Mouse (Mus musculus) kidney, postnatal 10 days (tissue): Measurements from ENCODE around the gene Rbfox1.

Experiments used
- DNase-seq: peaks from one replicate; pipeline ENCODE4 v3.0.0; 2021; ENCODE audit warnings: mixed read lengths

Gene Rbfox1

DNA sequence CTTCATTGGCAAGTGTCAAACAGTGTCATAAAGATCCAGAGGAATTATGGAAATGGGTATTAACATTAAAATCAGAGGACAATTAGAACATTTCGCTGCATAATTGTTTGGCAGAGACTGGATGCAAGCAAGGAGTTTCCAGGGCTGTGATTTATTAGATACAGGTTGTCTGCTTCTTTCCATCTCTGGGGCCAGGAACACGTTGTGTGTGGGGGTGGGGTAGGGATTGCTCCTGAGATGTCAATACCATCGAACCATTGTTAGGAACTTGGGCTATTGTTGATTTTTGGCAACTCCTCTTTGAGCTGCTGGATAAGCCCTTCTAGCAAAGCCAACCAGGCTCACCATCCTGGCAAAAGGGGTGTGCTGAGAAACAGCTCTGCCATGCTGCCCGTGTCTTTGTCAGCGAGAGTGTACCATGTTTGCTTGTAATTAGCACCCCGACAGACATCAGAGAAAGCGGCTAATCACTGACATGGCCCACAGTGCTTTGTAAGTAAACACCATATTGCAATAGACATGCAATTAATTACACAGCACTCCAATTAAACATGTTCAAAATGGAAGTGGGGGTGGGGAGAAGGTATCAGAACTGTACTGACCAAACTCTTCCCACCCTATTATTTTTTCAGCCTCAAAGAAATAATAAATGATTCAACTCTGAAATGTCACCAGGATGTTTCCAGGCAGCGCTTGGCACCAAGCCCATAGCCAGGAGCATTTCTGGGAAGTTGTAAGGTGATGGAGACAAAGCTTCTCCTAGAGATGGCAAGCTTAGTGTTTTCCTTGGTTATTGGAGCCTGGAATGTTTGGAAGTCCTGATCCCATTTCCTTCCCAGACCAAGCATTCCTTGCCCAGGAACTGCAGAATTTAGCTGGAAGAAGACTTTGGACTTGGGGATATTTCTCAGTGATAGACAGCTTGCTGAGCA lies 1562.8 kb downstream of the Rbfox1 start:
- peak; percentile 44 for DNase-seq

DNA sequence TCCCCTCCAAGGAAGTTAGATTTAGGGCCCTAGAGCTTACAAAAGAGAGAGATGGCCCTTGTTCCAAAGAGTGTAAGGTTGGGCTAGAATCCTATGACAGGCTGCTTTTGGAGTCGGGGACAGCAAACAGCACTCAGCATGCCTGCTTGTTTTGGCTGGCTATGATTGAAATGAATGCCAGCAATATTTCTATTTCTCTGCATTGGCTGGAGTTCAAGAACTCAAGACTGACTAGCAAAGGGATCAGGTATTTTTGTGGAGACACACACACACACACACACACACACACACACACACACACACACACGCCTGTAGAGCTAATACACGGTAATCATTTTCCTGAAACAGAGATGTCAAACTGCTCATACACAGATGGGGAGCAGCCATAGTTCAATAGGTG lies 1566.0 kb downstream of the Rbfox1 start:
- no peak for DNase-seq

DNA sequence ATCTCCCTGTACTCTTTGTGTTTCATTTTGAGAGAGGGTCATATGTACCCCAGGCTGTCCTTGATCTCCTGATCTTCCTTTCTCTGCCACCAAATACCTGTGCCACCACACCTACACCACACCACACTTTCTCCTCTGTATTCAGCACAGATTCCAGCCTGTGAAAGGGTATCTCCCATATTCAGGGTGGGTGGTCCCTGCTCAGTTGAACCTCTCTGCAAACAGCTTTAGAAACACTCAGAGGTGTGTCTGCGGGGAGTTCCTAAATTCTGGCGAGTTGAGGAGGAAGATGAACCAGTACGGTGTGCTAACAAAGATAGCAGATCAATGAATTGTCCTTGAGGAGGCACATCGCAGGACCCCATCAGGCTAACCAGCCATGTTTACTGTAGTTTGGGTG lies 1572.4 kb downstream of the Rbfox1 start:
- no peak for DNase-seq
